Mouse (Mus musculus) common myeloid progenitor, adult 5-6 weeks (primary cell): ENCODE data around the gene Ramp3. TPM values are rescaled to one million over a fixed set of nuclear protein-coding genes. Genes with fewer than 3 reads are reported as not detected.
A peak's percentile ranks its signal among the peaks of the same experiment; 100 is the strongest.

Experiments used
- ATAC-seq: replicated peaks from 2 replicates; pipeline ENCODE4 v1.8.0; 2016; ENCODE audit warnings: low read depth, mild to moderate bottlenecking, moderate TSS enrichment, inconsistent platforms; ENCODE audit not compliant: poor library complexity, severe bottlenecking
- total RNA-seq: library from RNA; stranded (forward); fragments of 200-1000, 187-1606 nt; gene quantifications from 2 replicates; pipeline ENCODE4 v1.2.3, GENCODE M21; 2017

Ramp3 gene
- total RNA-seq, 1 experiment from 2014 or later = not detected

DNA sequence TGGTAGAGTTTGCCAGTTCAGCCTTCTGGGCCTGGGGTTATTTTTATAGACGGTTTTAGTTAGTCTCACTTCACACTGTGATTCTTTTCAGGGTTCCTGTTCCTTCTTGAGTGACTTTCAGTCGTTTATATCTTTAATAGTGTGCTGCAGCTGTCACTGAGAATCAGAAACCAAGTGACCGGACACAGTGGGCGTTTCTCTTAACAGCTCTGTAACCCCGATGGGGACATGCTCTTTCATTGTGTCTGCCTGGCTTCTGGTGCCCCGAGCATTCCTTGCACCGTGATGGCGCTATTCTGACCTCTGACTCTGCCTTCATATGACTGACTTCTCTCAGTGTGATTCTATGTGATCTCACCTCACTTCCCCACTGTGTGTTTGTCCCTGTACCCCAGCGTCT lies 10.7 kb downstream of the Ramp3 start:
- ATAC-seq = no peak

DNA sequence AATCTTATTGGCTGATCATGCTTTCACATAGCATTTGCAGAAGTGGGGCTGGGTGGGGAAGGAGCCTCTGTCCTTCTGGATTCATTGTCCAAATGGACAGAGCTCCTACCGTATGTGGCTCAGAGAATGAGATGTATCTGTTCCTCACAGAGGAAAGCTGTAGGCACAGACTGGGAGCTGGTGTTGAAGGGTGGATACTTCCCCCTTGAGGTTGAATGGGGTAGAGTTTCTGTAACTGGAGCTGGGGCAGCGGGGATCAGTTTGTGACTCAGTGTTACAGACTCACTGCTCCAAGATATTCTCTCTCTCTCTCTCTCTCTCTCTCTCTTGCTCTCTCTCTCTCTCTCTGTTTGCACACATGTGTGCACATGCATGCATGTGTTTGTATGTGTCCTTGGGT lies 11.7 kb downstream of the Ramp3 start:
- peak; percentile 57; the same call in 1 of the 2 replicates for ATAC-seq

DNA sequence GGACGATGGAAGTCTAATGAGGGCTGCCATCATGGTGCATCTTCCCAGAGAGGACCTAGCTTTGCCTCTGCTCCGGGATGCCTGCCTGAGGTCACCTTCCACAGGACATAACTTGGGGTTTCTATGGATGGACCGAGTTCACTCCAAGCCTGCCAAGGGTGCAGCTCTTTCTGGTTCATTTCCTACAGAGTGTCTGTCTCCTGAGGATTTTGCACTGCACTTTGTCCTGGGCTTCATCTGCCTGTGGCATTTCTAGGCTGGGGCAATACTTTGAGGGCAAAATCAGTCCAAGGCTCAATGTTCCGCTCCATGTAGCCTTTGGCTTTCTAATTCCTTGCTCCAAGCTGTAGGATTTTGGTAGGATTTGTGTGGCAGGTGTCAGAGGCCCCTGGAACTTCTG lies 12.5 kb downstream of the Ramp3 start:
- ATAC-seq = no peak

DNA sequence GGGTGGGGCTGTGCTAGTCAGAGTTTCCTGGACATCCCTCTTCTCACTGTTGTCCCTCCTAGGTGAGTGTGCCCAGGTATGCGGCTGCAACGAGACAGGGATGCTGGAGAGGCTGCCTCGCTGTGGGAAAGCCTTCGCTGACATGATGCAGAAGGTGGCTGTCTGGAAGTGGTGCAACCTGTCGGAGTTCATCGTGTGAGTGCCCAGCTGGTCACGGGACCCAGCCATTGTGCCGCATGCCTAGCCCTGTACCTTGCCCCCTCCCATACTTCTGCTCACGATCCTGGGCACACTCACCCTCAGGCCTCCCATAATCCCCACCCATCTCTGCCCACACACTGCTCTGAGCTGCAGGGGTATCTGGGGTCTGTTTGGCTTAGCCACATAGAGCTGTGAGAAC lies 16.4 kb downstream of the Ramp3 start:
- no peak for ATAC-seq

DNA sequence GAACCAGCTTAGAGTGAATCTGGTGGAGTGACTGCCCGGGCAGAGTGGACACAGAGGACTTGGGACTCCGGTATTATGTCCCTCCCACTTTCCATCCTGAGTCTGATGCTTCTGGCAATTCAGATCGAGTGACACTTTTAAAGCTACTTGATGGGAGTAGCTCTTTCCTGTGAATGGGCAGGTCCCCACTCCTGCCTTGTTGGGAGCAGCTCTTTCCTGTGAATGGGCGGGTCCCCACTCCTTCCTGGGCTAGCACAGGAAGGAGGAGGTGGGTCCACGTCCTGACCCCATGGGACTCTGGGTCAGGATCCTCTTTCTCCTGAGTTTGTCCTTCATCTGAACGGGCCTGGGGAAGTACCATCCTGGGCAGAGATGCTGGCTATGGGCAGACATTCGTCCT lies 17.1 kb downstream of the Ramp3 start:
- ATAC-seq = no peak

DNA sequence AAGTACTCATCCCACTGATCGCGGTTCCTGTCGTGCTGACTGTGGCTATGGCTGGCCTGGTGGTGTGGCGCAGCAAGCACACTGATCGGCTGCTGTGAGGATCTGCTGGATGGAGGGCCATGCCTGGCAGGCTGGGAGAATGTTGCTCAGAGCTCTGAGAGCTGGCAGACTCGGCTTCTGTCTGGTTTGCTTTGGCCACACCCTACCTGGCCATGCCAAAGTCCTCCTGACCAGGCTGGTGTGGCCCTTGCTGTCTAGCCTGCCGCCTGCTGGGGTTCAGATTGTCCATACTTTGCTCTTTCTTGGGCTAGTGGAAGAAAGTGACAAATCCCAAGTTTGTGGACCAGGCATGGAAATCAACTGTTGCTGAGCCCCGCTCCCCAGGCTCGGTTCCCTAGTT lies 18.3 kb downstream of the Ramp3 start:
- no peak for ATAC-seq

DNA sequence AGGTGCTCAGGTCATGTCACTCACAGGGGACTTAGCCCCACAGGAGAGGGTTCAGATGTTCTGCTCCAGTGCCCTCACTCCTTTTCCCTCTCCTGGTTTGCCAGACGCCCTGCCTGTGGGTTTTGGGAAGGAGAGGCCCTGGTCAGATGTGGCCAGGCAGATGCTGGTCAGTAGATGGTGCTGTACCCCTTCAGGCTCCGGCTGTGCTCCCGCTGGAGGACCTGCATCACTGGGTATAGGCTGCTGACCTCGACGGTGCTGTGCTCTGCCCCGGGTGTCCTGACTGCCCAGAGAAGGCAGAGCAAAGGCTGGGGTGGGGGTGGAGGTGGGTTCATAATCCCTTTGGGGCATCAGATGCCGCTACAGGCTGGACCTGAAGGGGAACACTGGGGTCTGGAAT lies 19.2 kb downstream of the Ramp3 start:
- ATAC-seq = no peak

DNA sequence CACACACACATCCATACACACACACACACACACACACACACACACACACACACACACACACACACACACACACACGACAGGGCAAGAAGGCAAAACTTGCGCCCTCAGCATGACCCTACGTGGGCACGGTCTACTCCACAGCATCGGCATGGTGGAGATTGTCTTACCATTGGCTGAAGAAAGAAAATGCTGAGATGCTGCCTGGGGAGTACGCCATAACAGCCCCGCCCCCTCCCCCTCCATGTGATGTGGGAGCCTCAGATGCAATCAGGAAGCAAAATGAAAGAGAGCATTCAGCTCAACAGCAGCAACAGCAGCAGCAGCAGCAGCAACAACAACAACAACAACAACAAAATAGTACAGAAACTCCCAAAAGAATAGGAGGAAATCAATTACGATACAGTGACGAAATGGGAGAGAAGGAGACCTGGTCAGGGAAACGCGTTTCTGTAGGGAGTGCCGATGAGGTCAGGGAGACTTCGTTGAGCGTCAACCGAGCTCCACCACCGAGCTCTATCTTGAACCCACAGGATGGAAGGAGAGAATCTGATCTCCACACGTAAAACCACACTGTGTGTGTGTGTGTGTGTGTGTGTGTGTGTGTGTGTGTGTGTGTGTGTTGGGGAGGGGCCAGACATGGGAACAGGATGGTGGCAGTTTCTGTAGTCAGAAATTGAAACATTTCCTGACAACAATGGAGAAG lies 21.5 kb downstream of the Ramp3 start:
- ATAC-seq = peak; percentile 76

DNA sequence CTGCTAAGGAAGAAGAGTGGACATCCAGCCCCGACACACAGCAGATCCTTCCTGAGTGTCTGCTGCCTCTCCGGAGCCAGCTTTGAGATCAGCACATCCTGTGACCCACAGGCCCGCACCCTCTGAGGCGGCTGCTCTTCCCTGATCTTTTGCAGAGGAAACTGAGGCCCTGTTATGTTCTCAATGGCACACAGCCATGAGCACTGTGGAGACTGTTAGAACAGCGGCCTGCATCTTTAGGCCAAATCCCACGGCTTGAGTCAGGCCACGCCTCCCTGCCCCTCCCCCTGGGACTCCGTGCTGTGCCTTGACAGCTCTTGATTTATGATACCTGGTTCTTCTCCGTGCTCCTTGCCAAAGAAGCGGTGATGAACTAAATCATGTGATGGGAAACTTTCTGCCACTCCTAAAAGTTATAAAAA lies 22.1 kb downstream of the Ramp3 start:
- ATAC-seq = peak; percentile 63

DNA sequence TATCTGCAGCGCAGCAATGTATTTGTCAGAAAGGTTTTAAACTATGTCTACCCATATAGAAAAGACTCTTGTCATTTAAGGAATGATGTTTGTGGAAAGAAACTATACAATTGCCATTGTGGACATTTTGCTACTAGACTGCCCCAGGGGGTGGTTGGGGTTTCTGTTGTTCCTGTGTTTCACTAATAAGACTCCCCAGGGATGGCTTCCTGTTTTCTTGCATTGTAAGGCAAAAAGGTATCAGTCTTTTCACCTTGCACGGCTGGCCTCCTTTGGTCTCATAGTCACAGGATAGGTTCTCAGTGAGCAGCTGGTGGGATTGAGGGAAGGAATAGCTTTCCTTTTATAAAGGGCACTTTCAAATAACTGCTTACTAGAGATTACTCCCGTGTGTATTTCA lies 26.4 kb downstream of the Ramp3 start:
- no peak for ATAC-seq

DNA sequence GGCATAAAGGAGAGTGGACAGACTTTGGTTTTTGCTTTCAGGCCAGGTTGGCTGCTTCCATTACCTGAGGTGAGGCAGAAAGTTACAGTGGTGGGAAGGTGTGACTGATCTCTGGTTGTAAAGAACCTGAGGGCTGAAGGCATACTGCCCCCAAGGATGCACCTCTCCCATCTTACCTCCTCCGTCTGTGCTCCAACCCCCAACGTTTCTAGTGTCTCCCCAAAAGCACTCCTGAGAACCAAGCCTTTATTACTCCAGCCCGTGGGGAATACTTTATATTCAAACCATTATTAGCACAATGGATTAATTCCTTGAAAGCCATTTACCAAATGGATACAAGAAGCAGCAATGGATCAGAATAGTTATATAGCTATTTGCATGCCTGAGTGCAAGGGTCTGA lies 30.6 kb downstream of the Ramp3 start:
- ATAC-seq = no peak

DNA sequence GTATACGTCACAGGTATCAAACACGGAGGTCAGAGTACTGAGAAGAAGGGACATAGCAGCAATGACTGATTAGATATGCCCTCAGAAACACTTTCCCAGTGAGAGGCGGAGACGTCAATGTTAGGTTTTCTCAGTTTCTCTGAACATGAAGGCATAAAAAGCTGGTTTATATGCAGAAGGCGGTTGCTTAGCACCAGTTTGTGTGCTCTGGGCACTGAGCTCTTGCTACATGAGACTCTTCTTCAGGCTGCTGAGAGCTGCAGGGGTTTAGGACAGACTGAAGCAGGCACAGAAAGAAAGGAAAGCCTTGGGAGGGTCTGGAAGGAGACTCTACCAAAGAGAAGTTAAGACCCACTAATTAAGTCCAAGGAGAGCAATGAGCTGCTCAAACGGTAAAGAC lies 34.0 kb downstream of the Ramp3 start:
- no peak for ATAC-seq

DNA sequence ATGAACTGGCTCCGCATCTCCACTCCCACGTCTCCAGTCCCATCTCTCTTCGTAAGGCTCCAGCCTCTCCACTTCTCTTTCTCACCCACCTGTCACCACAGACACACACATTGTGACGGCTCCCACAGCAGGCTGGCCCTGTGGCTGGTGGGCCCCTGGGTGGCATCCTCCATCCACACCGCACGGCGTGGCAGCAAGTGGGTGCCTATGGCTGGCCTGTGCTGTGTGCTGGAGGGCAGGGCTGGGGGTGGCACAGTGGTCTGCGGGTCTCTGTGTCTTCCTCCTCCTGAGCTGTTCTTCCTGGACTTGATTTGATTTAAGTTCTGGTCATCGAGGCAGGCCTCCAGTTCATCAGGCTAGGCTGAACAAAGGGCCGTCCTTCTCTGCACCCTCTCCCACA lies 35.8 kb downstream of the Ramp3 start:
- ATAC-seq = no peak

DNA sequence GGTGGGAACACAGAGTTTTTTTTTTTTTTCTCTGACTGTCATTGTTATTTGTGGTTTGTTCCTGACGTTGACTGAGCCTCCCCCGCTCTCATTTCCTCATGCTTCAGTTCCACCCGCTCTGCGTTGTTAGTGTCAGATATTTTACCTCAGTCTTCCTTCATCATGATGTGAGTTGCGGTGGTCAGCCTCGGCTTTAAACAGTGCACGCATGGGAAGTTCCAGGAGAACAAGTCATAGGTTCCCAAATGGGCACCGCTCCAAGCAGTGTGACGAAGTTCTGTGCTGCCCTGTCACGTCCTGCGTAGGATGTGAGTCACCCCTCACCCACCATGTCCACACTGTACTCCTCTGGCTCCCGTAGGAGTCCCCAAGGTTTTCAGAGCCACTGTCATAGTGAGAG lies 36.9 kb downstream of the Ramp3 start:
- peak; percentile 89 for ATAC-seq

DNA sequence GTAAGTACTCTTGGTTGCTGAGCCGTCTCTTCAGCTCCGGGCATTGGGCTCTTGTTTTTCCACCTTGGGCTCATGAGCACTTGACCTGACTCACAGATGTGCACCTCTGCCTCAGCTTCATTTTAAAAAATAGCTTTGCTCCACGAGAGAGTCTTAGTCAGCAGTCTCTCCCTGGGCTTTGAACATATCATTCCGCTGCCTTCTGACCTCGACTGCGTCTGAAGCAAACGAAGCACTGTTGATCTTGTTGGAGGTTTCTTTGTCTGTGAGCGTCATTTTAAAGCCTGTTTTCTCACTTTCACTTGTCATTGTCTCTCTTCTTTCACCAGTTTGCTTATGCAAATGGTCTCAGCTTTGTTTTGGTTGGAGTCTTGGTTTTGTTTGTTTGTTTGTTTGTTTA lies 38.2 kb downstream of the Ramp3 start:
- ATAC-seq = no peak

DNA sequence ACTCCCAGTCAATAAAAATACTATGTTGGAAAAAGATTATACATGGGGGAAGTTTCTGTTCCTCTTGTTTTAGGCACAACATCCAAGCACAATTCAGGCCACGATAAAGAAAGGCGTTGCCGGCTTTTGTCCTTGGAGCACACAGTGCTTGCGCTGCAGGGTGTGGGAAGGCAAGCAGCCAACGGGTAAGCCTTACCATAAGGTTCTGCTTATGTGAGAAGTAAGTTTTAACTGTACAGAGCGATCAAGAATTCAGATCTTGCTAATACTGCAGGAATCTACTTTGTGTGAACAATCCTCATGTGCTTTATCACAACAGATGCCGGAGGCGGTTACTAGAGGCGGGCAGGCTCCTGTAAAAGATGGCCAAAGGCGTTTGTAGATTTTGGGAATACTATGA lies 39.4 kb downstream of the Ramp3 start:
- ATAC-seq = no peak

DNA sequence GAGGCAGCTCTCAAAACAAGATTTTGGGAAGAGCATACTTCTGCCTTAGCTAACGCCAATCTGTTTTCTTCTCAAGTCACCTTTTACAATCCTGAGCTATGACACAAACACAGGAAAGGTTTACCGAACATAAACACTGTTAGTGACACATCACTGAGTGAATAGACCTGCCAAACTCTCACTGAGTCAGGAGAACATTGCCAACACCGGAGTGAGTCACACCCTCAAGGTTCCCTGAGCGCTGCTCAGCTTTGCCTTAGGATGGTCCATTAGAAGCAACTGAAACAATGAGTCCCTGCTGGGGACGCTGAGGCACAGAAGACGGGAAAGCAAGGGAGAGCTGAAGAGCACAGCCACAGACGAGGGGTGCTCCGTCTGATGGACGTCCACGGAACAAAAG lies 40.0 kb downstream of the Ramp3 start:
- ATAC-seq = no peak

DNA sequence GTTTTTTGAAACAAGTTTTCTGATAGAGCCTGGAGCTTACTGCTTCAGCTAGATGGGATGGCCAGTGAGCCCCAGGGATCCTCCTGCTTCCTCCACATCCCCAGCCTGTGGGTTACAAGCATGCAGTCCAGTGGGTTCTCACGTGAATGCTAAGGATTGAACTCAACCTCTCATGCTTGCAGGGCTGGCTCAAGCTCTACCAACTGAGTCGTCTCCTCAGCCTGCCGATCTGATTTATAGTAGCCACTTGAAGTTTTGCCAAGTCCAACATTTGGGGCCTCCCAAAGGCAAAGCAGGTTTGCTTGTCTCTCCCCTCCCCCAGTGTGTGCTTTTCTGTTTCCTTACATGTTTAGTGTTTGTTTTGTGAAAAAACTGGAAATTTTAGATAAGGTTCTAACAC lies 43.9 kb downstream of the Ramp3 start:
- ATAC-seq = no peak

DNA sequence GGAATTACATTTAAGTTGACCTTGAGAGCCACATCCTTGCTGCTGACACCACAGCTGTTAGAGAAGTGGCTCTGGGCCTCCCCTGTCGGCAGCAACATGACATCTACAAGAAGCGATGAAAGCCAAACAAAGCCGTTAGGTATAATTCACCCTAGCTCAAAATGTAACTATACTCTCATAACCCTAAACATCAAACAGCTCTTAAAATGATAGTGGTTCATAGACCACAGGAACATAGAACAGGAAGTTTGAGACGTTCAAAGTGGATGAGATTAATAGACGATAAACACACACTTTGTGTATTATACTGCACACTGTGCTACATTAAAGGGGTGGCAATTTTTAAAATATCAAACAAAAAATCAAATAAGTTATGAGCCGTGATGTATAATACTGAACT lies 46.5 kb downstream of the Ramp3 start:
- no peak for ATAC-seq

DNA sequence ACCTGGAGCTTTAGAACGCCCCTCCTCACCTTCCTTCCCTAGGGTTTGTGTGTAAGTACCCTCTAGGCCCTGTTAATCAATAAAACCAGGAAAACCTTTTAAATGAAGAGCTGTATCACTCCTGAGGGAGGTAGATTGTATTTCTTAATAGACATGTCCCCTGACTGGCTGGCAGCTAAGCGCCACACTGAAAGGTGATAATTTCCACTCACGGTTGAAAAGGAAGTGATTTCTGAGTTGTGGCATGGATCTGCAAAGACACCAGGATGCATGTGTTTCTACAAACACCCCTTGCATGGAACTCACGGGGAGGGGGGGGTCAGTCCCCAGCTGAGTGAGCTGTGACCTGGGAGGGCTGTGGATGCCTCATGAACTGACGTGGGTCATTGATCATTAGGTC lies 47.2 kb downstream of the Ramp3 start:
- no peak for ATAC-seq

DNA sequence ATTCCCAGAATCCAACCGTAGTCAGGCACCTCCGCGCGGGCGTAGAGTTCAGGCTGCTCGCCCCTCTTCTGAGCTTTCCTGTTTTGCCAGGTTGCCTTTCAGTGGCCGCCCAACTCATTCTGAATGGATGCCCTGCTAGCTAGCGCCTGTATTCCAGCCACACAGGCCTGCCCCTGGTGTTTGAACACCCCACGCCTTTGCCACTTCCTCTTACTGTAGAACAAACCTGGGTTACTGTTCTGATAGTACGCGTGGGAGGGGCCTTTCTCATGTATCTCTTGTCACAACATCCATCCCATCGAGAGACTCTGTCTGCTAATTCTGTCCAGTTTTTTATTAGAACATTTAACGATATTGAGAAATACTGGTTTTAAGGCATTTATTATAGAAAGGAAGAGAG lies 48.5 kb downstream of the Ramp3 start:
- no peak for ATAC-seq

DNA sequence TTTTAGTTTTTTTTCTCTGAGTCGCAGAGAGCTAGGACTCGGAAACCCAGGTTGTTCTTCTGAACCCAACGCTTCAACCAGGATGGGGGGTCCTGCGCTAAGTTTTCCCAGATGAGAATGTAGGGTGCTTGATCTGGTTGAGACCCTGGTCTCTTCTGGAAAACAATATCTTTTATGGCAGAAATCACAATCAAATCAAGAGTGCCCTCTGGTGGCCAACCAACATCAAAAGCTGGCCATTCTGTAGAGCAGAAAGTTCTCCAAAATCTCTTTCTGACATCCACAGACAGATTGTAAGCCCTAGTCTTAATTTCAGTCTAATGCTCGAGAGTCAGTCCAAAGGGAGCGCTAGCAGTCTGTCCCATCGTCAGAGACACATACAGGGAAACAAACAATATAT lies 50.1 kb downstream of the Ramp3 start:
- ATAC-seq = no peak

DNA sequence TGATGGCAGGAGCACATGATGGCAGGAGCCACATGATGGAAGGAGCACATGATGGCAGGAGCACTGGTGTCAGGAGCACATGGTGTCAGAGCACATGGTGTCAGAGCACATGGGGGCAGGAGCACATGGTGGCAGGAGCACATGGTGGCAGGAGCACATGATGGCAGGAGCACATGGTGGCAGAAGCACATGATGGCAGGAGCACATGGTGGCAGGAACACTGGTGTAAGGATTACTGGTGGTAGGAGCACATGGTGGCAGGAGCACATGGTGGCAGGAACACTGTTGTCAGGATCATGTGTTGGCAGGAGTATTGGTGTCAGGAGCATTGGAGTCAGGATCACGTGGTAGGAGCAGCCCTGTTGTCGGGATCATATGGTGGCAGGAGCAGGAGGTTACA lies 52.1 kb downstream of the Ramp3 start:
- no peak; the same call in 1 of the 2 replicates for ATAC-seq
